Mouse (Mus musculus) heart, adult 8-10 months (tissue): ENCODE results near the gene Etv6. TPM values are rescaled to one million over a fixed set of nuclear protein-coding genes. Genes with fewer than 3 reads are reported as not detected.

Source experiments
- DNase-seq: peaks from one replicate; pipeline ENCODE4 v3.0.0; 2022; ENCODE audit warnings: low spot score
- total RNA-seq, 4 experiments: library from RNA; stranded (reverse); gene quantifications; 2 replicates each; pipeline ENCODE4 v1.2.4; 2022

The Etv6 gene
- total RNA-seq, 4 experiments from 2014 or later = 7.9 to 13.5 (median 11.0) TPM

- no peak for DNase-seq
Measured at GRCm38 (mm10) chr6:134043545-134043944, 8.0 kb downstream of the Etv6 start.

GRCm38 (mm10) chr6:134045092-134045868, 9.8 kb downstream of the Etv6 start:
- DNase-seq = no peak

- no peak for DNase-seq
Measured at GRCm38 (mm10) chr6:134046136-134046535, 10.6 kb downstream of the Etv6 start.

GRCm38 (mm10) chr6:134047249-134047648, 11.7 kb downstream of the Etv6 start:
- no peak for DNase-seq

GRCm38 (mm10) chr6:134047974-134048373, 12.5 kb downstream of the Etv6 start:
- no peak for DNase-seq

- DNase-seq = no peak
Measured at GRCm38 (mm10) chr6:134048965-134049364, 13.5 kb downstream of the Etv6 start.

- no peak for DNase-seq
Measured at GRCm38 (mm10) chr6:134050466-134050865, 15.0 kb downstream of the Etv6 start.

- DNase-seq = no peak
Measured at GRCm38 (mm10) chr6:134051950-134052349, 16.4 kb downstream of the Etv6 start.

- no peak for DNase-seq
Measured at GRCm38 (mm10) chr6:134053146-134053545, 17.6 kb downstream of the Etv6 start.

- DNase-seq = no peak
Measured at GRCm38 (mm10) chr6:134053566-134053965, 18.1 kb downstream of the Etv6 start.

GRCm38 (mm10) chr6:134055588-134055987, 20.1 kb downstream of the Etv6 start:
- no peak for DNase-seq

- DNase-seq = no peak
Measured at GRCm38 (mm10) chr6:134058451-134058850, 23.0 kb downstream of the Etv6 start.

GRCm38 (mm10) chr6:134058886-134059551, 23.5 kb downstream of the Etv6 start:
- DNase-seq = no peak

- no peak for DNase-seq
Measured at GRCm38 (mm10) chr6:134059552-134059891, 24.0 kb downstream of the Etv6 start.

- no peak for DNase-seq
Measured at GRCm38 (mm10) chr6:134060036-134060435, 24.5 kb downstream of the Etv6 start.

GRCm38 (mm10) chr6:134060811-134061210, 25.3 kb downstream of the Etv6 start:
- peak; percentile 70 for DNase-seq

- DNase-seq = no peak
Measured at GRCm38 (mm10) chr6:134065018-134065725, 29.7 kb downstream of the Etv6 start.

GRCm38 (mm10) chr6:134066112-134066511, 30.6 kb downstream of the Etv6 start:
- no peak for DNase-seq

GRCm38 (mm10) chr6:134066996-134067395, 31.5 kb downstream of the Etv6 start:
- no peak for DNase-seq

- DNase-seq = no peak
Measured at GRCm38 (mm10) chr6:134067536-134067935, 32.0 kb downstream of the Etv6 start.

- DNase-seq = no peak
Measured at GRCm38 (mm10) chr6:134072439-134072838, 36.9 kb downstream of the Etv6 start.

- no peak for DNase-seq
Measured at GRCm38 (mm10) chr6:134072906-134073305, 37.4 kb downstream of the Etv6 start.

- DNase-seq = no peak
Measured at GRCm38 (mm10) chr6:134074353-134074752, 38.9 kb downstream of the Etv6 start.
